Mouse (Mus musculus) layer of hippocampus, adult 8-10 months (tissue): ENCODE measurements at regions not wholly inside any gene's neighbourhood (a gene's known extent, or its start where the extent isn't known, plus 50 kb on each side); places are given as distances from the start of the nearest gene placed in this dataset.
A peak's percentile ranks its signal among the peaks of the same experiment; 100 is the strongest.

Experiments used
- DNase-seq, 2 experiments: peaks; one replicate each; pipeline ENCODE4 v3.0.0; 2022; ENCODE audit warnings: low spot score in 2 of 2

GRCm38 (mm10) chr9:41578221-41579106 is 417.0 kb upstream of the Ubash3b start:
- no peak for DNase-seq

GRCm38 (mm10) chr9:41577760-41578159 is 416.3 kb upstream of the Ubash3b start:
- DNase-seq = no peak

- no peak for DNase-seq
These were observed 414.3 kb upstream of the Ubash3b start for GRCm38 (mm10) chr9:41575826-41576225.

- DNase-seq = no peak
These were observed 408.8 kb upstream of the Ubash3b start for GRCm38 (mm10) chr9:41570262-41570661.

- no peak for DNase-seq
These were observed 405.0 kb upstream of the Ubash3b start for GRCm38 (mm10) chr9:41566496-41566895.

GRCm38 (mm10) chr9:41565784-41566183 is 404.3 kb upstream of the Ubash3b start:
- DNase-seq = no peak

GRCm38 (mm10) chr9:41563376-41563775 is 401.9 kb upstream of the Ubash3b start:
- no peak for DNase-seq

GRCm38 (mm10) chr9:41558456-41558855 is 397.0 kb upstream of the Ubash3b start:
- DNase-seq = no peak

- DNase-seq = no peak
These were observed 395.4 kb upstream of the Ubash3b start for GRCm38 (mm10) chr9:41556888-41557287.

- no peak for DNase-seq
These were observed 384.3 kb upstream of the Ubash3b start for GRCm38 (mm10) chr9:41545776-41546175.

- DNase-seq = no peak
These were observed 381.0 kb upstream of the Ubash3b start for GRCm38 (mm10) chr9:41542511-41542910.

GRCm38 (mm10) chr9:41541327-41541726 is 379.8 kb upstream of the Ubash3b start:
- DNase-seq = no peak

GRCm38 (mm10) chr9:41532786-41533185 is 371.3 kb upstream of the Ubash3b start:
- DNase-seq = no peak

GRCm38 (mm10) chr9:41532290-41532689 is 370.8 kb upstream of the Ubash3b start:
- no peak for DNase-seq

GRCm38 (mm10) chr9:41531596-41531995 is 370.1 kb upstream of the Ubash3b start:
- DNase-seq = no peak

GRCm38 (mm10) chr9:41526126-41526525 is 364.6 kb upstream of the Ubash3b start:
- no peak for DNase-seq

GRCm38 (mm10) chr9:41525534-41525933 is 364.0 kb upstream of the Ubash3b start:
- no peak for DNase-seq

GRCm38 (mm10) chr9:41524591-41524990 is 363.1 kb upstream of the Ubash3b start:
- DNase-seq = peak; percentile 14 to 24

GRCm38 (mm10) chr9:41523969-41524368 is 362.5 kb upstream of the Ubash3b start:
- DNase-seq = no peak

- DNase-seq = no peak
These were observed 360.8 kb upstream of the Ubash3b start for GRCm38 (mm10) chr9:41522302-41522701.

- no peak for DNase-seq
These were observed 356.3 kb upstream of the Ubash3b start for GRCm38 (mm10) chr9:41517787-41518186.

GRCm38 (mm10) chr9:41517053-41517696 is 355.7 kb upstream of the Ubash3b start:
- no peak for DNase-seq

- no peak for DNase-seq
These were observed 353.7 kb upstream of the Ubash3b start for GRCm38 (mm10) chr9:41515192-41515591.
